Mouse (Mus musculus): ENCODE measurements around the gene Fkbp15.

Fkbp15 gene

DNA sequence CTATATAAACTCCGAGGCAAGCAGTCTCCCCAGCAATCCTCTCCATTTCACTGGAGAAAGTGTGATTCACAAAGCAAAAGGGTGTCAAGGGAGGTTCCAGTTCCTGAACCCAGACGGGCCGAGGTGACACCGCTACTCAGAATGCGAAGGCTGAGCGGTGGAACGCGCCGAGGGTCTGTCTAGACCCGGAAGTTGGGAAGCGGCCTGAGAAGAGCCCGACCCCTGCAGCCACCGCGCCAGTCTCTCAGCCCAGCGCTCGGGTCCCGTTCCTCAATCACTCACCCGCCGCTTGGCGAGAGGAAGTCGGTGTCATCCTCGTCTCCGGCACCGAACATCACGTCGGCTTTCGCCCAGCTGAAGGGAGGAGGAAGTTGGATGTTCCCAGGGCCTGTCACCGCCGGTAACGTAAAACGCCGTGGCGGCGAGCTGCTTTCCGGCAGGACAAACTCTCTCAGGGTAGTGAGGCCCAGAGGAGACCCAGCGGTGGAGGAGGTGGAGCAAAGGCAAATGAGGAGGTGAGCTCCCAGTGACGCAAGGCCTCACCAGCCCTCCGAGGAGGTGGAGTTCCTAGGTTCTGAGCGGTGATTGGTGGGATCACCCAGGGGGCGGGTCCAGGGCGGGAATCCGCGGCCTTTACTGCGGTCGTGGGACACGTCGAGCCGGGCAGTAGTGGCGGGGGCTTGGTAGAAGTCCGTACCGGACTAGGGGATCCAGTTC is at the start of gene Fkbp15, which contains the start of gene Slc31a1:
TSS of gene Fkbp15 (minus strand) at position 461 of the 717 bp plus-strand sequence.
TSS of gene Slc31a1 (plus strand) at position 640 of the 717 bp plus-strand sequence.
- DNase-seq (ENCODE audit: low spot score in 2 of 2): peak; percentile 98

DNA sequence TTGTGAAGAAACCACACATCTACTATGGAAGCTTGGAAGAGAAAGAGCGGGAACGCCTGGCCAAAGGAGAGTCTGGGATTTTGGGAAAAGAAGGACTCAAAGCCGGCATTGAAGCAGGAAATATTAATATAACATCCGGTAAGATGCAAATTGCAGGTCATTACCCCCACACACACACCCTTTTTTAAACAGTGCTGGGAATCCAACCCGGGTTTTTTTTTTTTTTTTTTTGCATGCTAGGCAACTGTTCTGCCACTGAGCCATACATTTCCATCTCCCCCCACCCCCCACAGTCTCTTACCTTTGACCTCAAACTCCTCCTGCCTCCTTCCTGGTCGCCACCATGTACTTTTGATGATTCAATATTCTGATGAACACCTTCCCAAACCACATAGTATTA is 49.3 kb upstream of the Fkbp15 start:
- DNase-seq (ENCODE audit: low spot score in 2 of 2): no peak

DNA sequence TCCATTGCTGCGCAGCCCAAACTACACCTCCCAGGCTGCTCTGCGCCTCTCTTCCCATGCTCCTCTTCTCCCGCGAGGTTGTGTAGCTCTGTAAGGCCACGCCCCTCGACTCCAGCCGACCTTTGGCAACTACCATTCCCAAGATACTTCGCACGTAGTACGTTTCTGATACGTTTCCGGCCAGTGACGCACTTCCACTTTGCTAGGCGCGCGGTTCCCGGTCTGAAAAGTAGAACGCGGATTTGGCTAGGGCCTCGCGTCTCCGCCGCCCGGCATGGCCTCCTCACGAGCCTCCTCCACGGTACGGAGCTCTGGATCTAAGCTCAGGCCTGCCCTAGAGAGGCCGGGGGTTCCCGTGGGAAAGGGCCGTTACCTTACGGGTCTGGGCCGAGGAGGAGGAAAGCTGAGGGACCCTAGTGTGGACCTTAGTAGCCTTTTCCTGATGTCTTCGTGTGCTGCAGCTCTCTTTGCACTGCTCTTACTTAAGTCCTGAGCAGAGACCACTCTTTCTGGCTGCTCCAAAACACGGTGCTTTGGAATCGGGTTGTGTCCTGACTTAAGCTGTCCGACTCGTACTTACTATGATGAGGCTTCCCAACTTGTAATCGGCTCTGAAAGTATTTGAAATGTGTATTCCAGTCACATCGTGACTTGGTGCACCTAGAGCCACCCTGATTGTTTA is 48.4 kb upstream of the Fkbp15 start, which contains the start of the genes Cdc26 and Prpf4:
TSS of gene Cdc26 (minus strand) at position 42 of the 682 bp plus-strand sequence.
TSS of gene Prpf4 (plus strand) at position 197 of the 682 bp plus-strand sequence.
- DNase-seq (ENCODE audit: low spot score in 2 of 2): peak; percentile 98 to 99

DNA sequence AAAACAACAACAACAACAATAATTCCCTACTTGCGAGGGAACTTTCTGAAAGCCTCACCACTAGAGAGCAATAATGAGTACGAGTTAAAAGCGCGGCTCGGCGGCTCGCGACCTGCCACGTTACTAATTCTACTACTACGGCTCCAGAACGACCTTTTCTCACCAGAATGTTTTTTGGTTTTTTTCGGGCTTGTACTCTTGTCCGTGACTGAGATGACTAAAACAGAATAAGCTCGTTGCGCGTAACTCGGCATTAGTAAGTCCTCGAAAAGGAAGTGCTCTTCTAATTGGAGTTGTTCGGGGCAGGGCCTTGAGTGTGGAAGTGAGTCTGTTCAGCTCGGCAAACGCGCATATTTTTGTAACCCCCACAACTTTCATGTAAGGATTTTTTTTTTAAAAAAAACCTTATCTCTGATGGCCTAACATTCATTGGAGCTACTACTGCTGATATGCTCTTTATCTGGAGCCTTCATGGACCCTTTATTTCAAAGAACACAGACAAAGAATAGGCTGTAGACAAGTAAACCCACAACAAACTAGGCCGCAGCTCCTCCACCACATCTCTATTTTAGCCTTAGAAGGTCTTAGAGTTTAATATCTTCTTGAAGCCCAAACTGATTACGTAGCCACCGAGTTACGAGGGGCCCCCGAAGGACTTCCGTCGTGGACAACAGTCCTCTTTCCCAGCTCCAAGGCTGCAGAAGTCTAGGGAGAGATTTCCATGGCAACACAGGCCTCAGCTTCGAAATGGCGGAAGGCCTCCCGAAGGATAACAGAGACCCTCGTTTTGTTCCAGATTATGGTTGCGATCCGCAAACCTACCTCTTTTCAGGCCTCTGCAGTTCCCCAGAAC is 47.6 kb upstream of the Fkbp15 start:
- peak; percentile 57 to 67 for DNase-seq (ENCODE audit: low spot score in 2 of 2)

DNA sequence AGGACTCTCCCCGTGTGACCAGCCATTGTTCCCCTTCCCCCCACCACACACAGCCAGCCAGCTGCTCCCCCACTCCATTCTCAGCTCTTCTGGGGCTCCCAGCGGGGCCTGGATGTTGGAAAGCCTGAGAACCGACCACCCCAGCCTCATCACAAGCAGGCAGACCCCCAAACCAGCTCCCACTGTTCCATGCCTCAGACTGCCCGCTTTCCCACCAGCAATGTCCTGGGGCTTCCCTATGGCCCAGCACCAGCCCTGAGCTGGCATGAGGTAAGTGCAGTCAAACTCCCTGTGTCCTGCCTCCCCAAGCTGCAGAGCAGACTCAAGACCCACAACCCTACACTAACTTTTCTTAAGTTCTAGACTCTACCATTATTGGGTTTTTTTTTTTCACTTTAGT is 45.8 kb upstream of the Fkbp15 start:
- DNase-seq (ENCODE audit: low spot score in 2 of 2): no peak

DNA sequence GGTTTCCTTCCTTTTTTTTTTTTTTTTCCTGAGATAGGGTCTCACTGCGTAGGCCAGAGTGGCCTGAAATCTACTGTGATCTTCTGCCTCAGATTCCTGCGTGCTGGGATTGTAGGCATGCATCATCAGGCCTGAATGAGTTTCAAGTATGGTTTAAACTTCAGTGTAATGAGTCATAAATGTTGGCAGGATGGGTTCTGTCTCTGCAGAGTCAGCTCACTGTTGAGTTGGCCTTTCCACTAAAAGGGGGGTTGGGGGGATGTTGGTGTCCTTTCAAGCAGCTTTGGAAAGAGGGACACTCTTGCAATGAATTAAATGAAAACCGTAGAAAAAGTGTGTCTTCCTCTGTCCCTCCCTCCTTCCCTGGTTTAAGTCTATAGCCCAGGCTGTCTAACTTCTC is 38.6 kb upstream of the Fkbp15 start:
- peak in 1 of 2 experiments; percentile 15 for DNase-seq (ENCODE audit: low spot score in 2 of 2)

DNA sequence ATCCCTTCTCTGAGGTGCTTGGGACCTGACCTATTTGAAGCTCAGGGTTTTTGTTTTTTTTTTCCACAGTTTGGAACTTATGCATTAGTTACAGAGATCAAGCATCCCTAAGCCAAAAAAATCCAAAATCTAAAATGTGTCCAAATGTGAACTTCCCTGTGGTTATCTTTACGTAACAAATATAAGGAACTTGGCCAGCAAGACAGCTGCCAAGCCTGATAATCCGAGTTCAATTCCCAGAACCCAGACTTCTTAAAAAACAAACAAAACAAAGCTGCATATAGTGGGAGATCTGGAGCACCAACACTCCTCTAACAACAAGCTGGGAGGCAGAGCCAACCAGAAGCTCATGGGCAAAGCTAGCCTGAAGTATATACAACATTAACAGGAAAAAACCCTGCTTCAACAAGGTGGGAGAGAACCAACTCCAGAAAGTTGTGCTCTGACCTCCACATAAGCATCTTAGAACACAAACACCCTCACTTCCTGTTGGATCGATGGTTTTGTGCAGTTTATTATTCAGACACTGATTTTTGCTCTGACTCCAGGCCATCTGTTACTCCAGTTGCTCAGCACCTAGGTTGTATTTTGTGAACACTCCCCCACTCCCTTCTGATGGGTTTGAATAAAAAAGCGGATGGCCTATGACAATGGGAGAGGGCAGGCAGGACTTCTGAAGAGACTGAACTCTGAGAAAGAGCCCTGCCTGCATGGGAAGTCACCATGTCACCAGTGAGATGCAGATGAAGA is 37.4 kb upstream of the Fkbp15 start:
- DNase-seq (ENCODE audit: low spot score in 2 of 2): no peak

DNA sequence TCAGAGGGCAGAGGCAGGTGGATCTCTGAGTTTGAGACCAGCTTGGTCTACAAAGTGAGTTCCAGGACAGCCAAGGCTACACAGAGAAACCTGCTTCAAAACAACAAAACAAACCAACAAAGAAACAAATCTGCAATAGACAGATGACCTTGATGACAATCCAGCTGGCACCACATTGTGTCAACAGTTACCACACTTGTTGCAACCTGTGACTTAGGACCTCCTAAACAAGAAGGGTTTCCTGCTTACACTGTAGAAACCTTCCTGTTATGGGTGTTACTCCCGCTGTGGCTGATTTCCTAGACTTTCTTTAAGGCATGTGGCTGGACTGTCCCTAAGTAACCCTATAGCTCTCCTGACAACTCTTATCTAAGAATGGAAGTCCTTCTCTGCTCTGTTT is 35.5 kb upstream of the Fkbp15 start:
- no peak for DNase-seq (ENCODE audit: low spot score in 2 of 2)

DNA sequence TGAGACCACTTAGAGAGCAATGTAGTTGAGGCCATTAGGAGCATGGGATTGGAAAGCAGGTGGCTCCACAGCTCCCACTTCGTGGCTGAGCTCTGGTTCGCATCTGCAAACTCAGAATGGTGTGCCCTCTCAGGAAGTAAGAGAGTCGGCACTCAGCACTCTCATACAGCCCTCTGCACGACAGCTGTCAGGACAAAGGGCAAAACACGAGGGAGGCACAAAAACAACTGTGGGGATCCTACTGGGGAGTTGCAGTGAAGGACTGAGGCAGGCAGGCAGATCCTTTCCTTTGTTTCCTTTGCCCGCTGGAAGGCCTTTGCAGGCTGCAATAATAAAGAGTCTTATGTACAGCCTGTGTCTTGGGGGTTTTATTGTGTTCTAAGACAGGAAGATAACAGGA is 33.1 kb upstream of the Fkbp15 start:
- DNase-seq (ENCODE audit: low spot score in 2 of 2): no peak

DNA sequence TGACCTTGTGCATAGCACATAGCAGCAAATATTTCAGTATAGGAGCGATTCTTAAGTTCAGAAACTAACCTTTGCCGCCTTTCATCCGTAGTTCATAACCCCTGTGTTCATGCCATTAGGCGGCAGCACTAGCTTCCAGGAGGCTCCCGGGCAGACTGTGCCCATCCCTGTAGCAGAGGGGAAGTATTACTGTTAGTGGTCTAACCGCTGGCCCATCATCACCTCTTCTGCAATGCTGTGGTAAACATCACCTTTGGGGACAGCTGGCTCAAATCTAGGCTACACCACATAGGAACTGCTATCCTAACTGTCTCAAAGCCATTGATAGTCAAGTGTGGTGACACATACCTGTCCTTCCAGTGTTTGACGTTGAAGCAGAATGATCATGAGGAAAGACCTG is 31.5 kb upstream of the Fkbp15 start:
- DNase-seq (ENCODE audit: low spot score in 2 of 2): no peak

DNA sequence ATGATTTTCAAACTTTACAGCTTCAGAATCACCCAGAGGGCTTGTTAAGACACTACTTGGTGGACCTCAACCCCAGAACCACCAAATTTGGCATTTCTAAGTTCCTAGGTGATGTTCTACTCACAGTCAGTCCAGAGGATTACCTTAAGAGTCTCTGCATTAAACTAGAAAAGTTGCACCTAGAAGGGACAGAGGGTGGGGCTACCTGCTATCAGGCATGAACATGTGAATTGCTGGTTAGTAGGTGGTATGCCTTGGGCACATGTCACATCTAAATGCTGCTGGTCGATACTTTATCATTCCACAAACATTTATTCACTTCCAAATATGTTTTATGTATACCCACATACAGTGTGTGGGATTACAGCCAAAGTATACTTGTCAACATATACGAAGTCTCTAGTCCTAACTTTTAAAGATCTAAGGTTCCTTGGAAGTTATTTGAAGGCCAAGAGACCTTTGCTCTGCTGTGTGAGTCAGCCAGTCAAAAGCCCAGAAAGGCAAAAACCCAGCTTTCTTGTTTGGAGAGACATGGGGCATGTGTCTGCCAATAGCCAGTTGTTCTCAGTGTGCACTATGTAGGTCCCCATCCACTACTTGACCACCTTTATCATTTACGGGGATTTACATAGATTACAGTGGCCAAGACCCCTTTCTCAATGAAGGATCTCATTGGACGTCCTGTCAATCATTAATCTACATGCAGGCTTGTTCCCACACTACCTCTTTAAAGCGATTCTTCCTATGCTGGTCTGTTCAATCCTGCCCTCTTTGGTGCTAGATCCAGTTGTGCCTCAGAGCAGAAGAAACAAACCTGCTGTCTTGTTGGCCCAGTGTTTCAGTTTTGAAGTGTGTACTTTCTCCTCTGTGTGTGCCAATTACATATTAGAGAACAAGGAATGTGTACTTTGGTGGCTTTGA is 29.5 kb upstream of the Fkbp15 start:
- DNase-seq (ENCODE audit: low spot score in 2 of 2): no peak

DNA sequence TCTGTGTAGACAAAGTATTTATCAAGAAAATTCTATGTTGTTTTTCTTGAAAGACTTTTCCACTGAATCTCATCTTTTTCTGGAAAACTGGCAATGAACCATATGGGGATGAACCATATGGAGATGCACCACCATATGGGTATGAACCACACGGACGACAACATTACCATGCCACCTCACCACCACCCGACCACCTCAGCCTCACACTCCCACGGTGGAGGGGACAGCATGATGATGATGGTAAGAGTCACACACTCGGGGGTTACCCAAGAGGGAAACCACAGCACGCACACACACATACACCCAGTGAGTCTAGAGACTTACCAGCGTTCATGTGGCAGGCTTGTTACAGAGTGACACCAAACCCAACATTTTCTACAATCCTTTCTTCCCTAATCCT is 25.1 kb upstream of the Fkbp15 start:
- peak in 1 of 2 experiments; percentile 30 for DNase-seq (ENCODE audit: low spot score in 2 of 2)

DNA sequence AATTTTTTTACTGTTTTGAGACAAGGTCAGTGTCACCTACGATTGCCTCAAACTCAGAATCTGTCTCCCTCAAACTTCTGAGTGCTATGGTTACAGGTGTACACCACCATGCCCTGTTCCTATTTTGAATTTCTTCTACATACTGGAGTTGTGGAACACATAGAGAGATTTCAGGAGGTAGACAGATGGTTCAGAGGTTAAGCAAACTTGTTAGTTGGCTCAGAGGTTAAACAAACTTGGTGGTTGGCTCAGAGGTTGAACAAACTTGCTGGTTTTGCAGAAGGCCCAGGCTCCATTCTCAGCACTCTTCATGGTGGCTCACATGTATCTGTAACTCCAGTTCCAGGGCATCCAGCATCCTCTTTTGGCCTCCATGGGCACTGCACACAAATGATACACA is 23.8 kb upstream of the Fkbp15 start:
- no peak for DNase-seq (ENCODE audit: low spot score in 2 of 2)

DNA sequence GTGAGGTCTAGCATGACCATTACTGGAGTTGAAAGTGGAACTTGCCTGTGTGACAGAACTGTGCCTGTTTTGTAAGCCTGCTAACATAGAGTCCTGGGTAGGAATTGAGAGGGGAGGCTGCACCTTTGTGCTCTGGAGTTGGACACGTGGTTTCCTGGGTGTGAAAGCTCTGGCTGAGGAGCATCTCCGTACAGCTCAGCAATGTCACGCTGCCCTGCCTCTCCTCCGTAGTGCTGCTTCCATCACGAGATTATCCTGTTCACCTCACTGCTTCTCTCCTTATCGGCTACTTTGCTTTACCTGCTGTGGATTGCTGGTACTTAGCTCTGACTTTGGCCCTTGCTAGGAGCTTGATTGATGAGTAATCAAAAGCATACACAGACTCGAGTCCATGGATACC is 23.4 kb upstream of the Fkbp15 start:
- DNase-seq (ENCODE audit: low spot score in 2 of 2): no peak

DNA sequence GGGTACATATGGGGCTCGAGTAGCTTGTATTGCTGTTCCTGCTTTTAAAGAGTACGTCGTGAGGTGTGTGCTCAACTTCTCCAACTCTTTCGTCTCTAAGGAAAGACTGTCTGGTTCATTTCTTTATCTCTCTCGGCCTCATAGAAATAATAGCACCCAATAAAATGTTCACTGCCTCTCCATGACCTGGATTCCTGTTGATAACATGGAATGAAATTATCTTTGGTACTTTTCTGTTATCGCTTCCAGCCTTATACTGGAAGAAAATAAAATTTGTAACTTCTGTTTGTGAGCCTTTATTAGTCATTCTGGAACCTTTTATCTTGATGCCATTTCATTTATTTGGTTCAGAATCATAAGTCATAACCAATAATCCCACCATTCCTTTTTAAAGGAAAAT is 22.9 kb upstream of the Fkbp15 start:
- DNase-seq (ENCODE audit: low spot score in 2 of 2): no peak

DNA sequence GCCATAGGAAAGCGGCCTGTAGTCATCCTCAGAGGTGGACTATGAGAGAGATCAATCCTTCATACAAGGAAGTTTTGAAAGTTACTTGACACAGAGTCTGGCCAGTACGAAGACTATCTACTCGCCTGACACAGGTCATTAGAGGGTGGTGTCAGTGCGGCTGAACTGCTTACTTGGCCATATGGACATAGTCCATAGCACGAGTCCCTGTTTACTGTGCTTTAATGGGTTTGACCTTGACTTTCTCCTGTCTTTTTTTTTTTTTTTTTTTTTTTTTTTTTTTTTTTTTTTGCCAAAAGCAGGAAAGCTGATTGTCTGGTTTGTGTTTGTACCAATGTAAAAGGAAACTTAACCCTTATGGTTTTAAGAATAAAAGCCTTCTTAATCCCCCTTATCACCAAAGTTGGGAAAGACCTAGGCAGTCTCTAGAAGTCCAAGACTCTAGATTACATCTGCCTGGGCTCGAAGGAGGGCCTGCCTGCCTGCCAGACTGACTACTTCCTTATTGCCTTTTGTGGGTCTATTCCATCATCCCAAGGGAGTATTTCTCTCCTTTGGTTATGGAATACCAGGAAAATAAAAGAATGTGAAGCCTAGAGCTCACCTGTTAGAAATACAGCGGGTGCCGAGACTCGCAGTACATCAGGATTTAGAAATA is 19.5 kb upstream of the Fkbp15 start:
- no peak for DNase-seq (ENCODE audit: low spot score in 2 of 2)

DNA sequence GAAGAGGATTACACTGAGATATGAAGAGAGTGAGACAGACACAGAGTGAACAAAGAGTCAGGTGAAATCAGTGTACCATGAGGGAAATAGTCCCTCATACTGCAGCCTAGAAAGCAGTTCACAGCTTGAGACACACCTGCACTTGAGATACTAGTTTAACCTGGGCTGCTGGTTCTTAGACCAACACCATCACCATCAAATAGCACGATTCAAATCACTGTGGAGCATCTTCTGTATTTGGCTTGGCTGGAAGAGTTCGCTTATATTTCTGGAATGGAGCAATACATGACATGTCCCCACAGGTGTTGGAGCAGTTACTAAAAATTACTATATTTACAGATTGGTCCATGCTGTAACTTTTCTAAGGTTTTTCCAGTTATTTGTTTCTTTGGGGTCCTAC is 15.8 kb upstream of the Fkbp15 start:
- no peak for DNase-seq (ENCODE audit: low spot score in 2 of 2)

DNA sequence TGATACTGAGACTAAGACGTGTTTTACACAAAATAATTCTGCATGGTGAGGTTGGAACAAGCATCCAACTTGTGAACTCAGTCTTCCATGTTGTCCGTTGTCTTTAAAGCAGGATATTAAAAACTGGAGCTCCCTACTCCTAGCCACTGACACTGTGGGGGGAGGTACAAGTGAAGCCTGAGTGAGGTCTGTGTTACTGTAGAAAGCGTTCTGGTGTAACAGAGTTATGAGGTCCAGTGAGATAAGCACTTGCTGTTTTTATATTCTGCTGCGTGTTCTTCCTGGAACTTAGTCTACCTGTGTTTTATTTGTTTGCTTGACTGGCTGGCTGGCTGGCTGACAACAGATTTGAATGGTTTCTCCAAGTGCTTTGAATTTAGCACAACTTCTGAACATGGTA is 14.0 kb upstream of the Fkbp15 start:
- no peak for DNase-seq (ENCODE audit: low spot score in 2 of 2)

DNA sequence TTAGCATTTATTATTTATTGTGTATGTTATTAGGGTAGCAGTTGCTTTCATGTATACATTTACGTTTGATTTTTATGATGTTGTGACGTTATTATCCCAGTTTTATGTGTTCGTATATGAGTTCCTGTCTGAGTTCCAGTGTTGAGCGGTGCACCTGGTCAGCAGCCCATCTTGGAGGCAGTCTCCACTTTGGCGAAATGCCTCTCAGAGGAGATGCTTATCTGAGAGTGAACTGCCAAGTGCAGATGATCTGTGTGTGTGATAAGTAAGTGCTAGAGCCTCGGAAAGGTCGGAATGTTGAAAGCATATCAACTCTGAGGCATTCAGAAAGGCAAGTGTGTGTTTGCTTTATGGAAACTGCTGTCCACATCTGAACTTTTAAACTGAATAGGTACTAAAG is 13.3 kb upstream of the Fkbp15 start:
- DNase-seq (ENCODE audit: low spot score in 2 of 2): no peak

Measured in frontal cortex, postnatal 36 days (tissue).